Mouse (Mus musculus) hindbrain, embryonic 16.5 days (tissue): ENCODE measurements around the gene Mrgprh. TPM values are rescaled to one million over a fixed set of nuclear protein-coding genes. Genes with fewer than 3 reads are reported as not detected.

Experiments
- ATAC-seq: fragments of 200-750 bp; cut with Nextera tagmentation; 2 replicates; pipeline ENCODE4 v1.8.0; 2017; ENCODE audit warnings: moderate TSS enrichment, moderate library complexity
- H3K27ac ChIP-seq: fragments of 300-500 bp; sonication (generic); 2 replicates; pipeline ENCODE4 v1.5.1; 2014; ENCODE audit warnings: low read depth, mild to moderate bottlenecking, control low read depth, low read length, moderate library complexity
- H3K27me3 ChIP-seq: fragments of 300-500 bp; sonication (generic); replicated peaks from 2 replicates; pipeline ENCODE4 v1.6.1; 2014; ENCODE audit warnings: low read length; ENCODE audit not compliant: control insufficient read depth, insufficient read depth
- H3K36me3 ChIP-seq: fragments of 300-500 bp; sonication (generic); 2 replicates; pipeline ENCODE4 v1.6.1; 2014; ENCODE audit warnings: mild to moderate bottlenecking, low read length, moderate library complexity, mixed read lengths; ENCODE audit not compliant: control insufficient read depth, insufficient read depth
- H3K4me1 ChIP-seq: fragments of 300-500 bp; sonication (generic); 2 replicates; pipeline ENCODE4 v1.6.1; 2014; ENCODE audit warnings: low read depth, low read length; ENCODE audit not compliant: control insufficient read depth, insufficient read depth
- H3K4me2 ChIP-seq: fragments of 300-500 bp; sonication (generic); 2 replicates; pipeline ENCODE4 v1.6.1; 2014; ENCODE audit warnings: mild to moderate bottlenecking, low read length, control low read depth, moderate library complexity
- H3K4me3 ChIP-seq: fragments of 300-500 bp; sonication (generic); 2 replicates; pipeline ENCODE4 v1.5.1; 2014; ENCODE audit warnings: mild to moderate bottlenecking, low read length, control low read depth, moderate library complexity
- H3K9ac ChIP-seq: fragments of 300-500 bp; sonication (generic); 2 replicates; pipeline ENCODE4 v1.6.1; 2014; ENCODE audit warnings: low read depth, mild to moderate bottlenecking, control low read depth, low read length, moderate library complexity
- H3K9me3 ChIP-seq: fragments of 300-500 bp; sonication (generic); 2 replicates; pipeline ENCODE4 v1.6.1; 2014; ENCODE audit warnings: mild to moderate bottlenecking, low read length, moderate library complexity; ENCODE audit not compliant: control insufficient read depth
- WGBS: fragments of 180-500 bp; shearing (Covaris S2); extraction: QIAGEN DNeasy Blood & Tissue Kit; methylation state at CpG from one replicate; pipeline ENCODE4 v1.1.7; 2014; 5-methylcytosine and 5-hydroxymethylcytosine counted together
- polyA plus RNA-seq: library from polyadenylated mRNA; unstranded; fragments of >200 nt; fragmentation: Nextera tagmentation; extraction: Ambion mirVana; gene quantifications from 2 replicates; pipeline ENCODE4 v1.2.1, GENCODE M21; 2015

Gene Mrgprh
- polyA plus RNA-seq, 1 experiment from 2014 or later: not detected

DNA sequence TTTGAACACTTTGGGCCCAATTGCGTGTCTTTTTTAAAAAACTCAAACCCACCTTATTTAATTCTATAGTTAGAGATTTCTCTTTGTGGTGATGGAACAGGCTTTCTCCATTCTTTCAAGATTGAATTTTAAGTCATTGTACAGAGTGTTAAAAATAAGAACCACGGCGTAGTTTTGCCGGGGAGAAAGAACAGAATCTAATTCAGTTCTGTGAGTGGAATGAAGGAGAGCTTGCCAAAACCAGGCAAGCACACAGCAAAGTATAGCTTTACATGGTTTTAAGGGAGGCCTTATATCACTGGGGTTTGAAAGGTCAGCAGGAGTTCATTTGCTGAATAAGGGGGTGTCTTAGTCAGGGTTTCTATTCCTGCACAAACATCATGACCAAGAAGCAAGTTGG, 31.3 kb upstream of the Mrgprh start:
- Histone ChIP-seq H3K4me2 (no peak overlapping the region), H3K4me1 (no peaks in the 10 kb centered on the region), H3K27ac (no peak overlapping the region), H3K9ac (no peak overlapping the region), H3K36me3 (no peaks in the 10 kb centered on the region), H3K27me3 (no peaks in the 10 kb centered on the region), H3K4me3 (no peak overlapping the region), H3K9me3 (no peaks in the 10 kb centered on the region)
- no peak for ATAC-seq
- 92% methylated on average over 4 of the region's 4 CpGs for WGBS

DNA sequence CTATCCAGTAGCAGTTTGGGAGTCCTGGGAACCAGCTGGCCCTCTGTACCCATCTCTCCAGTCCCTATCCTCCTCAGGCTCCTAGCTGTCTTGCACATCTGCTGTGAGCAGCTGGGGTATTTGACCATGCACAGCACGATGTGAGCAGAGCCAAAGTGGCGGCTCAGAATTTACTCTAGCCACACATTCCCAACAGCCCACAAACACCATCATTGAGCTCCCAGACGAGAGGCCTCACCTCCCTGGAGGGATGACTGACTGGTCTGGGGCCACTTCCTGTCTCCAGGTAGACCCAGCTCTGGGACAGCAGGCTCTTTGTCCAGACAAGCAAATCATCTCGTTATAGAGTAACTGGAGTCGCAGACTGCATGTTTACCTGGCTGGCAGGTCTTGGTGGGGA, 30.0 kb upstream of the Mrgprh start:
- Histone ChIP-seq H3K9me3 (no peaks in the 10 kb centered on the region), H3K4me2 (no peak overlapping the region), H3K9ac (no peak overlapping the region), H3K4me3 (no peak overlapping the region), H3K36me3 (no peaks in the 10 kb centered on the region), H3K27me3 (no peaks in the 10 kb centered on the region), H3K4me1 (no peaks in the 10 kb centered on the region), H3K27ac (no peak overlapping the region)
- 44% methylated on average over 5 of the region's 5 CpGs for WGBS
- ATAC-seq: no peak

DNA sequence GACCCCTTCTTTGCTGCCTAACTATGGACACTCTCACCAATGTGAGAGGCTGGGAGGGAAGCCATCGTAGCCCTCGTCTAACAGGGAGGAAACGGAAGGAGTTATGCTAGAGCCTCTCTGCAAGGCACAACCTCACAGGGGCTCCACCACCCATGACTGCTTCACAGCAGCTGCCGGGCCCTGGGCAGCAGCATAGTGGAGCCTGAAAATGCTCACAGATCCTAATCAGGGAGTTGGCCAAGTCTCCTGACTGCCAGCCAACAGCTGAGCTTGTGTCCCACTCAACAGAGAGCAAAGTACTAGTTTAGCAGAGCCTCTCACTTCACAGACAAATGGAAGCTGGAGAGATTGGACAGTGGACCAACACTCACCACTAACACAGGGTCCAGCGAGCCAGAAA, 29.4 kb upstream of the Mrgprh start:
- WGBS: 78% methylated on average over 5 of the region's 5 CpGs
- H3K27ac ChIP-seq: no peak overlapping the region
- H3K9ac ChIP-seq: no peak overlapping the region

DNA sequence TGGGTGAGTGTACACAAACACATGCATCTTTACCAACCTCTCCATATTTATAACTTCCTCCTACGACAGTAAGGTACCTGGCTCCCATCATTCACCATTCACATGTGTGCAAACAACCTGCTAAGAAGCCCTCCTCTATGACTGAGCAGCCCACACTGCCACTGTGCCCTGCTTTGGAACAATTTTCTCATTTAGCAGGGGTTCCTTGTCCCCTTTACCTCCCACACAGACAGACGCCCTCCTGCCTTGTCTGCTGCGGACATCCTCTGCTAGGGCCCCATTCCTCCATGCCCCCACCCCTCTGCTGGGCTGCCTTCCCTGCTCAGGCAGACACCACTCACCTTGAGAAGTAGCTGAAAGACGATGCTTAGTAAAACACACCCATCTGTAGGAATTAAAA, 28.1 kb upstream of the Mrgprh start:
- Histone ChIP-seq H3K4me3 (no peak overlapping the region), H3K27me3 (no peaks in the 10 kb centered on the region), H3K27ac (no peak overlapping the region), H3K4me2 (no peak overlapping the region), H3K4me1 (no peaks in the 10 kb centered on the region), H3K9me3 (no peaks in the 10 kb centered on the region), H3K36me3 (no peaks in the 10 kb centered on the region), H3K9ac (no peak overlapping the region)
- no peak for ATAC-seq
- WGBS: 66% methylated on average over 4 of the region's 4 CpGs

More for the DNA sequence above, 29.4 kb upstream of the Mrgprh start:
- H3K27me3 ChIP-seq: no peaks in the 10 kb centered on the region
- no peak overlapping the region for H3K4me3 ChIP-seq
- H3K9me3 ChIP-seq: no peaks in the 10 kb centered on the region
- ATAC-seq: no peak
- H3K36me3 ChIP-seq: no peaks in the 10 kb centered on the region
- no peaks in the 10 kb centered on the region for H3K4me1 ChIP-seq
- no peak overlapping the region for H3K4me2 ChIP-seq

DNA sequence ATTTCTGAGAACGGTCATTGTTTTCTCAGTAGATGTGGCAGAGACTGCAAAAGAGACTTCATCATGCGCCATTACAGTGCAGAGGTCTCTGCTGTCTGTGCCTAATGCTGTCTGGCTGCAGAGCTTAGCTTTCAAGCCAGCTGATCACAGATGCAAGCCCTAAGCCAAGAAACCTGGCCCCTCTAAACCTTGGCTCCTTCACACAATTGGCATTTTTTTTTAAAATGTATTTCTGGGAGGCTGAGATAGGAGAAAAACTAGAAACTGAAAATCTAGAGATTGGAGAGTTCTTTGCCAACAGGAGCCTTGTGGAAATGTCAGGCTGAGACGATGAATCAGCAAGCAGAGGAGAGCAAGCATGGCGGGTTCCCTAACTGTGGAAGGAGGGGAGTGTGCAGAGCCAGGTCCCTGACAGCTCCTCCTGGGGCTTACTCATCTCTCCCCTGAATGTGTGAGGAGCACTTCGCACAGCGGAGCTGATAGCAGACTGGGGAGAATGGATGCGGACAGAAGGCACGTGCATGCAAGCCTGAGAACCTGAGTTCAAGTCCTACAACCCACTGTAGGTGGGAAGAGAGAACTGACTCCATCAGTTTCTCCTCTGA, 26.0 kb upstream of the Mrgprh start:
- 87% methylated on average over 8 of the region's 8 CpGs for WGBS
- no peaks in the 10 kb centered on the region for H3K4me1 ChIP-seq
- H3K9ac ChIP-seq: no peak overlapping the region
- H3K9me3 ChIP-seq: no peaks in the 10 kb centered on the region
- H3K27me3 ChIP-seq: no peaks in the 10 kb centered on the region
- H3K36me3 ChIP-seq: no peaks in the 10 kb centered on the region
- H3K4me2 ChIP-seq: no peak overlapping the region
- ATAC-seq: no peak
- H3K27ac ChIP-seq: no peak overlapping the region
- H3K4me3 ChIP-seq: no peak overlapping the region

DNA sequence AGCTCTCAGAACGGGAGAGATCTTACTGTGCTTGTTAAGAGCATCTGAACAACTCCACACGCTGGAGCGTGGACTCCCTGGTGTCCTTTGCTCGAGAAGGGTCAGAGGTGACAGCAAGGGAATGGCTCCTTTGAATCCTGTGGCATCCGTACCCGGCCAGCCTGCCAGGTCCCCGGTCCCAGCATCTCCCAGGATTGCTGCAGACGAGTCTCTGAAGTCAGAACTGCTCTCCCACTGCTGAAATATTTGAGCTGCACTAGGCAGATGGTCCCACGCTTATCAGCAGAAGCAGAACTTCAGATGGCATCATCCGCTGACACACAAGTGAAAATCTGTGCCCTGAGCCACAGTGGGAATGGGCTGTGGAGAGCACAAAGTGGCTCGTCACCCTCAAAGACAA, 24.1 kb upstream of the Mrgprh start:
- H3K27me3 ChIP-seq: no peaks in the 10 kb centered on the region
- no peak overlapping the region for H3K27ac ChIP-seq
- no peak overlapping the region for H3K9ac ChIP-seq
- ATAC-seq: no peak
- H3K9me3 ChIP-seq: no peaks in the 10 kb centered on the region
- no peaks in the 10 kb centered on the region for H3K36me3 ChIP-seq
- no peak overlapping the region for H3K4me3 ChIP-seq
- 70% methylated on average over 11 of the region's 11 CpGs for WGBS
- no peaks in the 10 kb centered on the region for H3K4me1 ChIP-seq
- H3K4me2 ChIP-seq: no peak overlapping the region

DNA sequence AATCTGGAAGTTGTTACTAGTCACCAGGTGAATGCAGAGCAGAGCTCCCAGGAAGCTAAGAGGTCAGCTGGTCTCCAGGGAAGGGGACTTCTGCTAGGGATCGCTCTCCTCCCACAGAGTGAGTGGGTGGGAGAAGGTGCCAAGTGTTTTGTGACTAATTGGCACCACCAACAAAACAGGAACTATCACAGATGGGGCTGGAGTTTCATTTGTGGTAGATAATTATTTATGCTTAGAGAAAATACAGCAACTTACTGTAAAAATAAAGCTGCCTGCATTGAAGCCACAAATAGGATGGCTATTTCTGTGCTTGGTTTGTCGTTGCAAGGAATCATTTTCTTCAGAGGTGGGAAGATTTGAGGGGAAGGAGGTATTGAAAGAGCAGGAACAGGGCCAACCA, 22.0 kb upstream of the Mrgprh start:
- 75% methylated on average over 2 of the region's 2 CpGs for WGBS
- no peak for ATAC-seq

DNA sequence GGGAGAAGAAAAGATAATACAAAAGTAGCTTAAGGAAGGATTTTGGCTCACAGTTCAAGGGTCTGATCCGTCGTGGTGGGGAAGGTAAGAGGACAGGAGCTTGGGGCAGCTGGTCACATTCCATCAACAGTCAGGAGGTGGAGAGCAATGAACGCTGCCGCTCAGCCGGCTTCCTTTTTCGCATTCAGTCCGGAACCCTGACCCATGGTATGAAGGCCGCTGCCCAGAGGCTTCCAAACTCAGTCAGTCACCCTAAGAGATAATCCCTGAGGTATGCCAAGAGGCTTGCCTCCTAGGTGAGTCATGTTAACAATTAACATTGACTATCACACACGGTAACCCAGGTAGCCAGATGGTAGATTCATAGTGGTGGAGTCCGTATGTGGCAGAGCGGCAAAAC, 21.4 kb upstream of the Mrgprh start:
- H3K27ac ChIP-seq: no peak overlapping the region
- no peaks in the 10 kb centered on the region for H3K9me3 ChIP-seq
- H3K4me1 ChIP-seq: no peaks in the 10 kb centered on the region
- ATAC-seq: no peak
- no peak overlapping the region for H3K4me2 ChIP-seq
- H3K4me3 ChIP-seq: no peak overlapping the region
- H3K9ac ChIP-seq: no peak overlapping the region
- no peaks in the 10 kb centered on the region for H3K27me3 ChIP-seq
- 96% methylated on average over 11 of the region's 11 CpGs for WGBS
- no peaks in the 10 kb centered on the region for H3K36me3 ChIP-seq

More for the DNA sequence above, 22.0 kb upstream of the Mrgprh start:
- no peaks in the 10 kb centered on the region for H3K4me1 ChIP-seq
- no peaks in the 10 kb centered on the region for H3K9me3 ChIP-seq
- H3K27ac ChIP-seq: no peak overlapping the region
- no peaks in the 10 kb centered on the region for H3K27me3 ChIP-seq
- H3K4me3 ChIP-seq: no peak overlapping the region
- H3K4me2 ChIP-seq: no peak overlapping the region
- no peak overlapping the region for H3K9ac ChIP-seq
- no peaks in the 10 kb centered on the region for H3K36me3 ChIP-seq

DNA sequence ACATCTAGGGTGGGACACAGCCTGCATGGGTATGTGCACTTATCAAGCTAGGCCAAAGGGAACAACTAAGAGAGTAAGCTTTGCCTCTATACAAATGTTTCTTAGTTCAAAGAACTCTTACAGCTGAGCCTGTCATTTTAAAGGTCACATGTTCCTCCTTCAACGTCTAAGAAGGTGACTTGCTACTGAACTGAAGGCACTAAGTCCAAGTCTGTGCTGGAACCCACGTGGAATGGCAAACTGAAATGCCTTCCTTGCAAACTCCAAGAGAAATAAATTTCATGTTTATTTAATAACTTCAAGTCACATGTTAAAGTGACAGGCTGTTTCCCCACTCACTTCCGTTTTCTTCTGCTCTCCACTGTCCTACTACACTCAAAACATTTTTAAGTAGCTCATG, 18.4 kb upstream of the Mrgprh start:
- no peak overlapping the region for H3K4me3 ChIP-seq
- WGBS: 53% methylated on average over 3 of the region's 3 CpGs
- no peaks in the 10 kb centered on the region for H3K4me1 ChIP-seq
- H3K36me3 ChIP-seq: no peaks in the 10 kb centered on the region
- no peaks in the 10 kb centered on the region for H3K27me3 ChIP-seq
- H3K9ac ChIP-seq: no peak overlapping the region
- no peaks in the 10 kb centered on the region for H3K9me3 ChIP-seq
- ATAC-seq: no peak
- no peak overlapping the region for H3K27ac ChIP-seq
- H3K4me2 ChIP-seq: no peak overlapping the region

DNA sequence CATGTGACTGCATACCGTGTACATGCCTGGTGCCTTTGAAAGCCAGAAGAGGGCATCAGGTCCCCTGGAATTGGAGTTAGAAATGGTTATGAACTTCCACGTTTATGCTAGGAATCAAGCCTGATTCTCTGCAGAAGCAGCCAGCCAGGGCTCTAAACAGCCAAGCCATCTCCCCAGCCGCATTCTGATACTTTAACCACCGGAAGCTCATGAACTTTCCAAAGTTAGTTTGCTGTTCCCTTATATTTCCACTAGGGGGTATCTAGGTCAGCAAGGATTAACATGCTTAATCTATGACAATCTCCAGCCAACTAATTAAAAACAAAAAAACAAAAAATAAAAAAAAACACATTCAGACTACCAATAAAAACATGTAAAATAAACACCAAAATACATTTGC, 17.8 kb upstream of the Mrgprh start:
- WGBS: 39% methylated on average over 4 of the region's 4 CpGs

More for the DNA sequence above, 17.8 kb upstream of the Mrgprh start:
- no peak overlapping the region for H3K4me2 ChIP-seq
- H3K4me3 ChIP-seq: no peak overlapping the region
- H3K4me1 ChIP-seq: no peaks in the 10 kb centered on the region
- H3K36me3 ChIP-seq: no peaks in the 10 kb centered on the region
- no peak overlapping the region for H3K27ac ChIP-seq
- no peaks in the 10 kb centered on the region for H3K27me3 ChIP-seq
- H3K9me3 ChIP-seq: no peaks in the 10 kb centered on the region
- ATAC-seq: no peak
- H3K9ac ChIP-seq: no peak overlapping the region
